Mouse (Mus musculus) liver, adult 2 months (tissue): Measurements from ENCODE around the gene Zfp652.

Experiments
- CTCF ChIP-seq: fragments of 200-500 bp; IDR thresholded peaks from 2 replicates; pipeline ENCODE4 v1.5.1; 2011; ENCODE audit warnings: low read depth, low read length, control low read depth
- POLR2A ChIP-seq: fragments of 200-500 bp; IDR thresholded peaks from 2 replicates; pipeline ENCODE4 v1.6.1; 2011; ENCODE audit warnings: low read length, control low read depth; ENCODE audit not compliant: insufficient read depth; ENCODE audit errors: extremely low read depth

DNA sequence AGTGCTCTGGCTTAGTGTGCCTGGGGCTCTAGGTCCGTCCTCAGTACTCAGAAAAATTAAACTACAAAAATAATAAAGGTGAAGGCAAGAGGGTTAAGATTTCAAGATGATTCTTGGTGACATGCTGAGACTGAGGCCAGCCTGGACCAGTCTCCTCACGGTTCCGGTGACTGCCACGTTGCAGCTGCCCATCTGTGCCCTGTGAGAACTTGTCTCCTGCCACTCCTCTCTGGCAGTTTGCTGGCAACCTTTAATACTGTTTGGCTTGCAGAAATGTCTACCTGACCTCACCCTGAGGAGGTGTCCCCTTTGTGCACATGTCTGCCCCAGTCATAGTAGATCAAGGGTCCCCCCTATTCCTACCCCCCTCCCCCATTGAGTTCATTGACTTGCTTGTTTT, 71.0 kb downstream of the Zfp652 start:
- no peak for TF ChIP-seq CTCF
- no peak for TF ChIP-seq POLR2A
